Mouse (Mus musculus): Measurements from ENCODE around the gene Gys2.

GRCm38 (mm10) chr6:142413845-142414244 is 59.1 kb downstream of the Gys2 start:
- TF ChIP-seq POLR2A (IDR thresholded peaks at IDR 0.05; ENCODE audit: insufficient read depth, low read depth, low read length) (no peak), CTCF (IDR thresholded peaks at IDR 0.05; ENCODE audit: insufficient read depth, low read depth, low read length) (no peak)
